Mouse (Mus musculus): ENCODE results near the gene Tbcc.

GRCm38 (mm10) chr17:46888511-46889212 is 1.8 kb upstream of the Tbcc start:
- TF ChIP-seq CTCF (conservative IDR thresholded peaks at IDR 0.05; ENCODE audit: insufficient read depth, insufficient read length, low read depth, low read length) (peak; percentile 89), POLR2A (IDR thresholded peaks at IDR 0.05; ENCODE audit: low read depth, low read length) (no peak)
